Mouse (Mus musculus): ENCODE results near the gene Rnd3.

DNA sequence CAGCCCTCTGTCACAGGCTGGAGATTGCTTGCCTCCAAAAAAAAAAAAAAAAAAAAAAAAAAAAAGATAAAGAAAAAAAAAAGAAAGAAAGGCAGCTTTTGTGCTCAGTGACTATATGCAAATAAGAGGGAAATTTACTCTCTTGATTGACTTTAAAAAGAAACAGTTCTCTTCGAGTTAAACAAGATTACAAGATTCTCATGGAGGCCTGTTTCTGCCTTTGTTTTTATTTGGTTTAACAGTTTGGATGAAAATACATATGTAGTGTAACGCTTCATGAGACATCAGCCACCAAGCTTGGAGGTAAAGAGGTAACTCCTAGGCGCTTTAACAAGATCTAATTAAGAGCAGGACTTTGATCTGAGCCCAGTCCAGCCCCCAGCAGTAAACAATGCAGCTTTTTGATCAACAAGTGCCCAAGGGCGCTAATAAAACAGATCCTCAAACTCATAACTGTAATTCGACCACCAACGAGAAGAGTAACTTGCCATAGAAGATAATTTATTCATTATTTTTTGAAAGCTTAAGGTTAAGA, 8.9 kb downstream of the Rnd3 start:
- no peak for TF ChIP-seq POLR2A (IDR thresholded peaks at IDR 0.05; ENCODE audit: borderline replicate concordance, insufficient read depth, low read length)
- TF ChIP-seq CTCF (IDR thresholded peaks at IDR 0.05; ENCODE audit: borderline replicate concordance, insufficient read depth, low read depth, low read length): no peak
